Mouse (Mus musculus) erythroid progenitor cell, adult 5-6 weeks (primary cell): ENCODE results near the gene Rgsl1. TPM values are rescaled to one million over a fixed set of nuclear protein-coding genes. Genes with fewer than 3 reads are reported as not detected.
"Not testable (repeated sequence)": the region's sequence is repeated elsewhere in the genome, so short reads cannot be mapped to it uniquely, and the experiment has no call there.

Experiments used
- ATAC-seq: replicated peaks from 2 replicates; pipeline ENCODE4 v1.8.0; 2016; ENCODE audit warnings: moderate number of reproducible peaks, mild to moderate bottlenecking, moderate TSS enrichment, inconsistent platforms; ENCODE audit not compliant: poor library complexity, low FRiP score, severe bottlenecking
- total RNA-seq, 2 experiments: library from RNA; stranded (forward) in 1 of 2; stranded (reverse) in 1 of 2; fragments of 150-400 nt in 1 of 2; fragments of 186-747, 209-891 nt in 1 of 2; gene quantifications; 2 replicates each; pipeline versions ENCODE4 v1.2.3 to v1.2.4; 2015 to 2017; ENCODE audit warnings: low replicate concordance in 2 of 2

The Rgsl1 gene
- total RNA-seq (2015; ENCODE audit: low replicate concordance) (not detected in 2 replicates), total RNA-seq (2017; ENCODE audit: low replicate concordance) (not detected in 2 replicates)

DNA sequence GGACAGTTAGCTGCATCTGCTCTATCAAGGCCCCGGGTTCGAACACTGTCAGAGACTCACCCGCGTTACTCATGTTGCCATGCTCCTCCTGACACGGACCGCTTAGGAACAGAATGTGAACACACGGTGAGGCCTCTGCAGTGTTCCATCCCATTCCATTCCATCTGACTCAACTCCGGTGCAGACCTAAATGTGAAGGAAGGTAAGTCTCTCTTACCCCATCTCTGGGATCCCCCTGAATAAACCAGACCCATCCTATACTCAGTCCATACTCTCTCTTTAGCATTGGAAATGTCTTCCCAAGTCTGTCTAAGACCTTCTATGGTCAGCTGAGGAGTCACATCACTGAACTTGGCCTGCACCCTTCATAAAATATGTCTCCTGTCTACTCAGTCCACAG is at the start of gene Rgsl1:
Rgsl1 (minus strand) TSS at position 101 of the 400 bp plus-strand sequence.
- no peak for ATAC-seq

DNA sequence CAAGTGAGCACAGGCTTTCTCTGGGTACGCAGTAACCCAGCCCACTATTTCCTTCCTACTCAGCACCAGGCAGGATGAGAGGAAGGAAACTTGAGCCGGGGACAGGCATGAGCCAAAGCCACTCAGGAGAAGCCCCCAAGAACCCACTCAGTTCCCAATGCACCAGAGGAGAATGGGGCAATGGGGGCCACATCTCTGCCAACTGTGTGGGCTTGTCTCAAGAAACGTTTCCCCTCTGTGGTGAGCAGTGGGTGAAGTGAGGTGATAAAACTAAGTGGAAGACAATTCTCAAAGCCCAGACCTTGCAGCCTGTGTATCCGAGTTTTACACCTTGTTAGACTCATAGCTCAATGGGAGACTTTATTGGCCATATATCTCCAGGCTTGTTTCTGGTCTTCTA is 47.5 kb upstream of the Rgsl1 start, which contains the start of gene Teddm1a:
Teddm1a (plus strand) TSS at position 301 of the 400 bp plus-strand sequence.
- no peak for ATAC-seq

DNA sequence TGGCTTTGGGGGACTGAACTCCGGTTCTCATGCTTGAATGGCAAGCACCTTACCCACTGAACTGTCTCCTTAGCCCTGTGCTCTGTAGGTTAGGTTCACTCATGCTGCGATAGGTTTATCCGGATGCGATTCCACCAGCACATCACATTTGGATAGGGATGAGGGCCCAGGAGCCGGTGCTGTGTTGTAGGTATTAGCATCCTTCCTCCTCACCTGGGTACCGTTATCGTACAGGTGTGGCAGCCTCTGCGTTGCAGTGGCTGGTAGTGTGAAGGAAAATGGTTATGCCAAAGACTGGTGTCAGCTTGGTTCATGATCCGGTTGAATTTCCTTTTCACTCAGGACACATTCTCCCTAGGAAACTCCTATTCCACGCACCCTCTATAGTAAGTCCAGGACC is 46.2 kb upstream of the Rgsl1 start:
- ATAC-seq, result no peak

DNA sequence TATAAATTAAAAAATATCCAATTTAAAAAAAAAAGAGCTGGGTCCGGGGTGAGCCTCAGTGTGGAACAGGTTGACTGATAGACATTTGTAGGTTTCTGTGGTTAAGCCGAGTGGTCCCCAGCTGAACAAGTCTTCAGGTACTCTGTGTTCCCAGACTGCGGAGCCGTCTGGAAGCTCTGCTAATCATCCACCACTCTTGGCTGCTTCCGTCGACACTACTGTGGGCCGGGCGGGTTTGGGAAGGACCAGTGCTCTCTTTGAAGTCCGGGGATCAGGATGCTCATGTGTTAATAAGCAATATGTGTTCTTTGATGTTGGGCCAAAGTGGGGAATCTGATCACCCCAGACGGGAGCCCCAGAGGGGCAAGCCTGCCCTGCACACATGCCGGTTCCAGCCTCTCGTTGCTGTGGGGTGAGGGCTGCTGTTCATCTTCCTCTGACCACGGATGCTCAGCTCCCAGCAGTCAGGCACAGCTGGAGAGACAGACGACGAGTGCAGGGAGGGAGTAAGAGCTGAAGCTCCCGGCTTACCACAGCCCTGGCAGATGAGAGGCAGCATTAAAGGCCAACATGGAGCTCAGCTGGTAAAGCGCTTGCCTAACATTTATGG is 42.2 kb upstream of the Rgsl1 start:
- no peak for ATAC-seq

DNA sequence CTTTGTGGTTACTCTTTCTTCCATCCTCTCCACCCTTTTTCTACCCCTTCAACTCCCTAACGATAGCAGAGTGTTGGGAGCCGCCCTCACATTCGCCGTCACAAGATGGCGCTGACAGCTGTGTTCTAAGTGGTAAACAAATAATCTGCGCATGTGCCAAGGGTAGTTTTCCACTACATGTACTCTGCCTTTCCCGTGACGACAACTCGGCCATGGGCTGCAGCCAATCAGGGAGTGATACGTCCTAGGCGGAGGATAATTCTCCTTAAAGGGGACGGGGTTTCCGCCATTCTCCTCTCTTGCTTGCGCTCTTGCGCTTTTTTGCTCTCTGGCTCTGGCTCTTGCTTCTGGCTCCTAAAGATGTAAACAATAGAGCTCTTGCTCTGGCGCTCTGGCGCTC is 36.4 kb upstream of the Rgsl1 start:
- not testable (repeated sequence) for ATAC-seq

DNA sequence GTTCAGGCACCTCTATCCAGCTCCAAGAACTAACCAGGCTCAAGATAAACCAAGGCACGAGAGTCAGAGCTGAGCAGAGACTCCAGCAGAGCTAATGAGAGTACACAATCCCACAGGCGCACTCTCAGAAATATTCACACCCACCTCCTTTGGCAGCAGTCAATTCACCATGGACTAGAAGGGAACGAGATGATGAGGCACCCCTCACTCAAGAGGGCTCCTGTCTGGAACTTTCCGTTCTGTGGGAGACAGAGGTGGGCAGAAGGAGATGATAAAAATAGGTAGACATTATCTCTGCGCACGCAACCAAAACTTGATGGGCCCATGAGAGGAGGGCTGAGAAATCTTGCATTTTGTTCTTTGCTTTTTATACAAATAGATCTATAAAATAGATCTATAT is 30.1 kb upstream of the Rgsl1 start, which contains the start of gene Teddm1b:
Teddm1b (plus strand) TSS at position 301 of the 400 bp plus-strand sequence.
- ATAC-seq, result no peak

DNA sequence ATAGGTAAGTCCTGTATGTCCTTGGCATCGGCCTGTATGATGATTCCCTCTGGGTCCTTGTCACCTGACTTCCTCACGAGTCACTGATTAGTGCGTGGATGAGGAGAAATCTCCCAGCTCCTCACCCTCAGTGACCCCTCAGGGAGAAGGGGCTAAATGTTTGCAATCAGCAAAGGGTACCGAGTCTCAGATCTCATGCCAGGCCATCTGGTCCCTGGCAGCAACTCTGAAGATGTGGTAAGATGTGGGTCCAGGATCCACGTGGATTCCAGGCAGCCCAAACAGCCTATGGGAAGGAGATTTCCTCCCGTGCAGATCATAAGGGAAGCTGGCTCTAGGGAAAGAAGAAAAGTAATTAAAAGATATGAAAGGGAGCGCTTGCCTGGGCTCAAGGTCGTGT is 12.0 kb upstream of the Rgsl1 start:
- ATAC-seq, result no peak

DNA sequence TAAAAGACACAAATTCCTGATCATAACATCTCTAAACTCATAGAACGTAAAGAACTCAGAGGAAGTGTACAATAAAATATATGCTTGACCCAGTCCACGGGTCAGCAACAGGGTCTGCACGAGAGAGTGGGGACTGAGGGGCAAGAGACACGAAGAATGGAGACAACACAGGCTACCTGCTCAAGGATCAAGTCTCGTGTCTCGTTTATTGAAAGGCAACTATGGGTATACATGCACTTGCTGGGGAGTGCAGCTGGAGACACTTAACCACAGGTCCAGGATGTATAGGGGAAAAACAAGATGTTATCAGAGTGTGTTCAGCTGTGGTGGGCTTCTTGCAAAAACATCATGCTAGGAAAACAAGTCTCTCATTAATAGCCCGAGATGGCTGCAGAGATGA is 8.8 kb upstream of the Rgsl1 start:
- not testable (repeated sequence) for ATAC-seq

DNA sequence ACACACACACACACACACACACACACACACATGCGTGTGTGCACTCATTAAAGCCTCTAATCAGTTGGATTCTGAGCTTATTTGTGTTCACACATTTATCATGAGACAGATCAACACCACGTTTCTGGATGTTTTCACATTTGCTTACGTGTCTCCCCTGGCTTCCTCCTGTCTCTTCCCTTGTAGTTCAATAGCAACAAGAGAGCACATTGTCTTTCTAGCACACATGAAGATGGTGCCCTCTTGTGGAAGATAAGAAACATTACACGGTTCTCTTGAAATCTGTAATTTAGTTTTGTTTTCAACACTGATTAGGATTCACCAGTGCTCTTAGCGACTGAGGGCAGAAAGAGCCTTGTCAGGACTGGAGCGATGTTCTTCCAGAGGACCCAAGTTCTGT is 2.9 kb upstream of the Rgsl1 start:
- ATAC-seq, result no peak

DNA sequence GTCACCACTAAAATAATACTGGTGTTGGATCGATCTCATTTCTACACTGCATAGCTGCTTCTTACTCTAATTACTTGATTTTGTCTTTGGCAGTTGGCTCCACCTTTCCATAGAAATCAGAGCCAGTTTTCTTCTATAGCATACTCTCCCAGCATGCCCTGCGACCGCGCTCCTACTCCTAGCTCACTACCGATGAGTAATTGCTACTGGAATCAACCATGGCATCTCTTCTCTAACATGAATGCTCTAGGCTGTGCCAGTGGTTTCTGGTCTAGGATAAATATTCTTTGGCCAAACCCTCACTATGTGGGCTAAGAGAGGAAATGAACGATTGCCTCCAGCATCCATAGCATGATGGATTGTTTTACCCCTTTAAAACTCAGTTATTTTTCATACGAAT is 2.5 kb upstream of the Rgsl1 start:
- no peak for ATAC-seq

DNA sequence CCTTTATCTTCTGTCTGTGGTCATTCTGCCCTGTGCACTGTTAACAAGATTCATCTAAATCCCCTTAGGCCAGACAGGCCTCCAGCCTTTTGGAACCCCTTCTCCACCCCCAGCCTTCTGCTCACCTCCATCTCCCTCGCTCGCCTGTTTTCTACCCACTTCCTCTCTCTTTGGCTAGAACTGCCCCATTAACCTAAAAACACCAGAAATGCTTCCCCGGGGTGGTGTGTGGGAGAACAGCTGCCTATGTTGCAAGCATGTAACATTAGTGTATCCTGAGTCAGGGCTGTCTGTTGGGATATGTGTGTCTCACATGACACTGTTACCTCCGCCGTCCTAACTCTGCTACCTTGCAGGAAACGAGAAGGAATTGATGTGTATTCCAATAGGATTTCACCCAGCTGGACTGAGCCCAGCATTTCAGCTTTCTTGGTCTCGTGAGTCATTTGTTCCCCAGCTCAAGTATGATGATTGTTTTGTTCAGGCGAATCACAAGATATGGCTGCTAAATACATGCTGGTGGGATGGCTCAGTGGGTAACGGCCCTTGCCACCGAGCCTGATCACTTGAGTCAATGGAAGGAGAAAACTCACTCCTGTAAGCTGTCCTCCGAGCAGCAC is 1.7 kb downstream of the Rgsl1 start:
- ATAC-seq, result no peak

DNA sequence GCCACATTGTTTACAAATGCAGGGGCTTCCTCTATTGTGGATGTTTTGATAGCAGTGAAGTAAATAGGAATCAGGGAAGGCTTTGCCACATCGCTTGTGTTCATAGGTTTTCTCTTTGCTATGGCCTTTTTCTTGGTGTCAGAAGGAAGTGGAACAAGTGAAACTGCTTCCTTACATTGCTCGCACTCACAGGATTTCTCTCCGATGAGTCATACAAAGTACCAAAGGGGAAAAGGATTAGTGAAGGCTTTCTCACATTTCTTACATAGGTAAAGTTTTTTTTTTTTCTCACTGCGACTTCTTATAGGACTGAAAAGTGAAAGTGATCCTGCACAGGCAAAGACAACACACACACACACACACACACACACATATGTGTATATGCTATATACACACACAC is 7.9 kb downstream of the Rgsl1 start:
- ATAC-seq, result no peak

DNA sequence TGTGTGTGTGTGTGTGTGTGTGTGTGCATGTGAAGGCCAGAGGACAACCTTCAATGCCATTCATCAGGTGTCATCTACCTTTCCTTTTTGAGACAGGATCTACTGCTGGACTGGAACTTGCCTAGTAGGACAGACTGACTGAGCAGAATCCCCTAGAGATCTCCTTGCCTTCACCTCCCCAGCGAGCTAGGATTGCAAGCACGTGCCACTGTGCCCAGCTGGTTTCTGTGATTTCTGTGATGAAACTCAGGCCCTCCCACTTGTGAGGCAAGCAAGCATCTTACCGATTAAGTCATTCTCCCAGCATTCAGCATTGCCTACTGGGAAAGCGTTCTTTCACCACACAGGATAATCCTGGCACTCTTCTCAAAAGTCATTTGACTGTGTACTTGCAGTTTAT is 13.2 kb downstream of the Rgsl1 start:
- ATAC-seq, result no peak

DNA sequence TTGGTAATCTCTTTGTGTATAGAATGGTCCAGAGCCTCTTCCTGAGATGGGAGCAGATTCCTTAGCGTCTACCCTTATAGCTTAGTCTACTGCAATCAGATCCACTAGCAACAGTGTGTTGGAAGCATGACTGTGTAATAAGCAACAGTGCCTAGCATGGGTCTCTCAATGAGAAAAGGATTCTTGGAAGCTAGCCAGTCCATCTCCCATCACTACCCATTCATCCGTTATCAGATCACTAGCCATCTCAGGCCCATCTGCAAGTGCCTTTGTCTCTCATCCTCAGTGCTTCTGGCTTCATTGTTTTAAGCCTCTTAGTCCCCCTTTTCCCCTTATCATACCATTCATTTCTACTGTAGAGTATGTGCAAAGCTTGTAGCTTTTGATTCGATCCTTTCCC is 23.7 kb downstream of the Rgsl1 start:
- no peak for ATAC-seq

DNA sequence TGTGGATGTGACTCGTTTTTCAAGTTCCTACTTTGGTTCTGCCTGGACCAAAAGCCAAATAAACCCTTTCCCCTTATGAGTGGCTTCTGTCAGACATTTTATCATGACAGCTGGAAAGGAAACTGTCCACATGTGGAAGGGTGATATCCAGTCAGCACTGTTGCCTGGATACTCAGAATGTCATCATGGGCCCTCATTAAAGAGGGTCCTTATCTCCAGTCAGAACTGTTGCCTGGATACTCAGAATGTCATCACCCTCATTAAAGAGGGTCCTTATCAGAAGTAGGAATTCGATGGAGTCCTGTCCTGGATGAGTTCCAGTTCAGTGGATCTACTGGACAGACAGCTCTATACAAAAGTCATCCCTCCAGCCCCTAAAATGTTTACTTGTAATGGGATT is 29.7 kb downstream of the Rgsl1 start:
- ATAC-seq, result no peak

DNA sequence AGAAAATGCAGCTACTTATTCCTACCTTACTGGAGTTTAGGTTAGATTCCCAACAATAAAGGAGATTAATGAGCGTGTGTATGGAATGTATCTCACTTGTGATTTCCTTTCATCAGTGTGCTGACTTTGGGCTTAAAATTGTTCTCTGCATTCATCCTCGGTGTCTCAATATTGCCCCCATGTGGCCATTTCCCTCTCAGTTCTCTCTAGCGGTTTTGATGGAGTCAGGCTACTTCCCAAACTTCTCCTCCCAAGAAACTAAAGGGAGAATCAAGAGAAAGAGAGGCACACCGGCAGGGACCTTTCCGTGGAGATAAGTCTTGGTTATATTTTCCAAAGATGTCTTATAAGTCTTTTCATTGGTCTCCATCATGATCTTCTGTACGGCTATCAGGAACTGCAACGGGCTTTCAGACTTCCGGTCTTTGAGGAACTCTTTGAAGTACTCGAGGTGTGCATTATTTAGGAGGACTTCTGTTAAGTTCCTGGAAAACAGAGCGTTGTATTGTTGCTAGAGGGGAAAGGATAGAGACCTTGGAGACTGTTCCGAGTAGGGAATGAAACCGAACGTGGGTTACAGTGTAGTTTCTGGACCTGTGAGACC is 36.5 kb downstream of the Rgsl1 start:
- ATAC-seq, result no peak

DNA sequence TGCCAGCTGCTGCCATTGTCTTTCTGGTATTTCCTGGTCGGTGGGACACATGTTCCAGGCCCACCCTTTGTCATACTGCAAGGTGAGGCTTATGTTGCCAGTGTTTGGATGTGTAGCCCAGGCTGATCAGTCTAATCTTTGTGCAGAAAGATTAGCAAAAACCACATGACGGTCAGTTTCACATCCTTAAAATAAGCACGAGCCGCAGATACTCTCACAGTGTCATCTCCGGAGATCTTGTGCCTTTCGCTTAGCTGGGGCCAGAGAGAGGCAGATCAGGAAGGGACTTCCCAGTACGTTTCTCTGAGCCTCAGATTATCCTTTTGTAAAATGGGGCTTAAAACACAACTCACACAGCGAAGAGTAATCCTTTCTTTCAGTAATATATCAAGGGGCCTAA is 40.4 kb downstream of the Rgsl1 start:
- no peak for ATAC-seq

DNA sequence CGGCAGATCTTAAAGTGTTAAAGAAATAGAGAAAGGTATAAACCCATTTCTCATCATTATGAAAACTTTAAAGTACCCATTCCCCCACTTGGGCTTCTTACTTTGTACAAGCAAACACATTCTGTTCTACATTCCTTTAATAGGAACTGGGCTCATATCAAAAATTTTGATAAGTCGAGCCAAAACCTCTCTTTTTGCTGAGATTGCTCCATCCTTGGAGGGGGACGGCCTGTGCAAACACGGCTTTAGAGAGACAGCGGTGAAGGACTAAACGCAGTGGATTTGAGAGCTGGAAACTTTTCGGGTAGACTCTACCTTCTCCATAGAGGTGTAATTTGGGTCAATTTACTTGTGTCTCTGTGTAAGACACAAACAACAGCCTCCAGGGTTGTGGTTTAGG is 41.3 kb downstream of the Rgsl1 start:
- no peak for ATAC-seq

DNA sequence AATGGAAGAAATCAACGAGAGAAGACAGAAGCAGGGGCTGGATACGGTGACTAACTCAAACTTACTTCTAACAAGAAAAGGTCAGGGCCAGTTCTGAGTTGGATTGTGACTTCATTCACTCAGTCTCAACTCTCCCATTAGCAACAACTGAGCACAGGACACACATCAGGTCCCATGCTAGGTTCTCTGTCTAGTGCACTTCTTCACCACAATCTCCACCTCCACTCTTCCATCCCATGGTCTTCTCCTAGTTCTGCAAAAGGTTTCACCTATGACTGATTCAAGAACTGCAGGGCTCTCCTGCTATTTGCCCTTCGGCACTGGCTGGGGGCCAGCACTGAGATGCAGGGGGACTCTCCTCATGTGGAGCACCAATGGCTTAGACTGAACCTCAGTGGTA is 49.7 kb downstream of the Rgsl1 start:
- ATAC-seq, result no peak

DNA sequence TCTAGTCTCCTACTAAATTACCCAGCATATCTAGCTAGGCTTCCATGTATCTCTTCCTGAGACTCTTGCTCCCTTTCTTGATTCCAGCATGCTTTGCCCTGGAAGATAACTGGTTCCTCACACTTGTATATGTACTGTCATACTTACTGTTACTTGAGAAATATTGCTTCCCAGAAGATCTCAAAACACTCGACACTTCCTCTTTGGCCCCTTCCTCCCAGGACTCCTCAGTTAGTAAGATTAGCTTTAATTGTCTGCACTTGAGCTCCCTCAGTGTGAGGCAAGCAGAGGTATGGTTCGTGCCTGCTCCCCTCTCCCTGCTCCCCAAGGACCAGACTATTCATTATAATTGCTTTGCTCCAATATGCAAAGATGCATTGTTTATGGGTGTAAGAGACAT is 53.2 kb downstream of the Rgsl1 start:
- no peak for ATAC-seq

DNA sequence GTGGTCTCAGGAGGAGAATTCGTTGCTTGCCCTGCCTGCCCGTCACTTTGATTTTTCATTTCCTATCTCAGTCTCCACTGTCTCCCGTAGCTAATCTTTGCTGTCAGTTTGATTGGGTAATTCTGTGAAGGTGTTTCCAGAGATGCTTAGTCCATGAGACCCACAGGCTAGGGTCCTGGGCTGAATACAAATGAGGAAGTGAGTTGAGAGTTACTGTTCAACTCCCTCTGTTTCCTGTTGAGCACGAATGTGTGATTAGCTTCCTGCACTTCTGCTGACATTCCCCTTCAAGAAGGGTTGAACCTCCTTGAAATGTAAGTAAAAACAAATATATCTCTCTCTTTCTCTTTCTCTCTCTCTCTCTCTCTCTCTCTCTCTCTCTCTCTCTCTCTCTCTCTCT is 58.3 kb downstream of the Rgsl1 start:
- ATAC-seq, result no peak
